Mouse (Mus musculus): Measurements from ENCODE around the gene Ing2.

Ing2 gene

DNA sequence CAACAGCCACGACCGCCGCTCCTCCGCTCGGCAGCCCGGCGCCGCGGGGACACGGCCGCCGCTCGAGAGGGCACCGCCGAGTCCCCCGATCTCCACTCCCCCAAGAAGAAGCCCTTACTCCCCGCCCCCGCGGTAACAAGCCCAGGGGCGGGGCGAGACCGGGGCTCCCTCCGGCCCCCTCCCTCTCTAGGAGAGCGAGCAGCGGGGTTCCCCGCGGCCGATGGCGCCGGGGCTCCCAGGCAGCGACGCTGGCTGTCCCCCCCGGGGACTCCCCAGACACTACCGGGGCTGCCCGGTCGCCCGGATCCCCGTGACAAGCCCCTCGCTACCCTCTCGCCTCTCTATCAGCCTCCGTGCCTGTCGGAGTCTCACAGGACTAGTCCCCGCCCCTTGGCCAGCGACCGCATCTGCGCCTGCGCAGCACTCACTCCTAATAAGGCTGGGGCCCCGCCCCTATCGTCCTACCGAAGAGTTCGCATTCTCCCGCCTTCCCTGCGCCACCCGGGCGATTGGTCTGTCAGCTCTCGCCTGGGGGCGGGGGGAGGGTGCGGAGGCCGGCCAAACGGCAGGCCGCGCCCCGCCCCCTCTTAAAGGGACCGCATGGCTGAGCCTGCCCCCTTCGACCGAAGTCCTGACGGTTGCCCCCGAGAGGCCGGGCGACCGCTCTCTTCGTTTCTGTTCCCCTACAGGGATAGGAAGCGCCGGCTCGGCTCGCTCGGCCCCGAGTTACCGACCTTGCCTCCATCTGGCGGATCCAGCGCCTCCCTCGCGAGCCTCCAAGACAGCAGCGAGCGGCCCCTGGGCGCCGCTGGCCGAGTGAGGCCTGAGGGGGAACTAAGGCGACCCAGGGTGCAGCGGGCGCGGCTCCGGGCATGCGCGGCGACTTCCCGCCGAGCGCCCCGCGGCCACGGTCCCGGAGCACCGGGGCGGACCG, at the start of gene Ing2:
Gene Ing2, minus strand, starts transcription at position 780 of the 934 bp plus-strand sequence.
- peak; percentile 100 for DNase-seq (ENCODE audit: low spot score in 2 of 2)

DNA sequence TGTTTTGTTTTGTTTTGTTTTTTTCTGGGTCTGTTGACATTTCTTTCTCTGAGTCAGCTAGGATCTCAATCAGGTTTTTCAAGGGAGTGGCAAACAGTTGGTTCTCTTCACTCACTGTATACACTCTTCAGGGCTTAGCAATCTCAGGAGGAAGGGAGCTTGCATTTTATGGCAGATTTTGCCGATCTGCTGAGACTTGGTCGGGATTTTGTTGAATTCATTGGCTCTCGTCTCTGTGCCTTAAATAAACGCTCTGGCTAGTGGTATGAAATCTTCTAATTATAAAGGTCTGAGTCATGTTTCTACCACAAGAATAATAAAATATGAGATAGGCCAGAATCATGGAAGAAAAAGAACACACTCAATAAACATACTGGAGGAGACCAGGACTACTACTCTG, 46.3 kb upstream of the Ing2 start:
- no peak for DNase-seq (ENCODE audit: low spot score in 2 of 2)

DNA sequence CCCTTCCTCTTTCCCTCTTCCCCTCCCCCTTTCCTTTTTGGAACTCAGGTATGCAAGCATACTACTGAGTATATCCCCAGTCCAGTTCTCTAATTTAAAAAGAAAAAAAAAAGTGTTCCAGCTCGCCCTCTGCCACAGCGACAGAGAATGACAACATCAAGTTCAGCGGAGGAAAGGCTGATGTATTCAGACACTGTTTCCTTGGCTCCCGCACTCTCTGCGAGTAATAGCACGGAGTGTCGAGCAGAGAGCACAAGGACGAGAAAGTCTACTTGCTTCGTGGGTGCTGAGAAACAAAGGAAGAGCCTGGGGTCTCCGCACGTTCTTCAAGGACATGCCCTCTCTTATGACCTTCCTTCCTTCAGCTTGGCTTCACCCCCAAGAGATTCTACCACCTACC, 43.3 kb upstream of the Ing2 start:
- no peak for DNase-seq (ENCODE audit: low spot score in 2 of 2)

DNA sequence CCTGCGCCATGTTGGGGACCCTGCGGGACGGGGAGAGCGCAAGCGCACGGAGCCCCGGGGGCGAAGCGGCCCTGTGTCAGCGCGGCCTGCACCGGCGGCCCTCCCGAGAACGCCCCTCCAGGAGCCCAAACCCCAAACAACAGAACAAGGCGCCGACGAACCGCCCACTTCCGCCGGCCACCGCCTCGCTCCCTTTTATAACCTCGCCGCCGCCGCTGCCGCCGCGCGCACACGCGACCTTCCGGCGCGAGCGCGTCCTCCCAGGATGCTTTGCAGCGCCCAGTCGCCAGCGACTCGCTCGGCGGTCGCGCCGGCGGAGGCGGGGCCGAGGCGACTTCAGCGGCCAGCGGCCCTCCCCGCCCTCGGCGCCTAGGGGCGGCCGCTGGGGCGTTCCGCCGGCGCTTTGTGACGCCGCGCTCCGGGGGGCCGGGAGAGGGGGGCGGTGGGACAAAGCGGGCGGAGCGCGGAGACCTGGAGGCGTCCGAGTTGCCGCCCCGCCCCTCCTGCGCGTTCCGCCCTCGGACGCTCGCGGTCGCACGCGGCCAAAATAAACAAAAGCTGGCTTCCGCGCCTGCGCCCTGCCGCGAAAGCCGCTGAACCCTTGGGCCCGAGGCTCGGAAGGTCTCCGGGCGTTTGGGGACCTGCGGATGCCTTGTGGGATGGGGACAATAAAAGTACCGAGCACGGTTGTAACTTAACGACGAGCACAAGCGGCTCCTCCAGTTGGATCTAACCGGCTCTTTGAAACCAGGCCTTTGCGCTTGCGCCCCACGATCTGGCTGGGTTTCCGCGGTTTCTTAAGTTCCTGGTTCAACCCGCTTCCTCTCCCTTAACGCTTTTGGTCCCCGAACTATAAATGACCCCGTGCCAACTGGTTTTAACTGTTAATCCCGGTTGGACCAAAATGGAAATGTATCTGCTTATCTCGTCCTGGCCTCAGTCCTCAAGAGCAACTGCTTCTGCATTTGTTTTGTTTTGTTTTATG, 38.7 kb upstream of the Ing2 start, which contains the start of gene Cdkn2aip:
Gene Cdkn2aip, minus strand, starts transcription at position 172 of the 985 bp plus-strand sequence.
- peak; percentile 88 to 92 for DNase-seq (ENCODE audit: low spot score in 2 of 2)

DNA sequence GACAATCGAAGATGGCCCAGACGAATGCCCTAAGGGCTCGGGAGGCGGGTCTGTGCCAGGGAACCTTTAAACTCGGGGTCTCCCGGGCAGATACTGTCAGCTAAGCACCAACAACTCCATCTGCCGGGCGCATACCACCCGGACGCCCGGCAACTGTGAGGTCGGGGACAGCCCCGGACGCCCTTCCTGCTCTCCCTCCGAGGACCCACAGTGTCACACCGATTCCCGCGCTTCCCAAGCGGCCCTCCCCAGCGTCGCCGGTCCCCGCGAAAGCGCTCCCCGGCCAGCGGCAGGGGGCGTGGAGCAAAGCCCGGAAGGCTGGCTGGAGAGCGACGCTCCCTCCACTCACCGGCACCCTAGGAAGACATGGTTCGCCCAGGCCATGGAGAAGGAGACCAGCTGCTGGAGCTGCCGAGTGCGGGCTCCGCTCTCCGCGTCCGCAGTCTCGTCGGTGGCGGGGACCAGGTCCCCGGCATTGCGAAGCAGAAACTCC, 37.9 kb upstream of the Ing2 start:
- DNase-seq (ENCODE audit: low spot score in 2 of 2) = peak in 1 of 2 experiments; percentile 24

DNA sequence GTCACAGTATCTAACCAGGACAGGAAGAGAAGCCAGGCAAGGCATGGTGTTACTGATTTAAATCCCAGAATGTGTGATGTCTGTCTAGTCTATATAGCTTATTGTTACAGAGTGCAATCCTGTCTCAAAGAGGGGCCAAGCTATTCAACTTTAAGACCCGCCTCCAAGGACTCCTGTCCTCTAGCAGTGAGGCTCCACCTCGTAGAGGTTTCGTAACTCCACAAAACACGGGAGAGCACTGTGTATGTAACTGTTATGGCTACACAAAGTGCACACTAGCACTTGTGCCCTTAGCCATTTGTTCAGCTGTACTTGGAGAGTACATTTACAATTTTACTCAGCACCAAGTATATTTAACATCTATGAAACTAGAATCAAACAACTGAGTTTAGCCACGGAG, 32.8 kb upstream of the Ing2 start:
- no peak for DNase-seq (ENCODE audit: low spot score in 2 of 2)

DNA sequence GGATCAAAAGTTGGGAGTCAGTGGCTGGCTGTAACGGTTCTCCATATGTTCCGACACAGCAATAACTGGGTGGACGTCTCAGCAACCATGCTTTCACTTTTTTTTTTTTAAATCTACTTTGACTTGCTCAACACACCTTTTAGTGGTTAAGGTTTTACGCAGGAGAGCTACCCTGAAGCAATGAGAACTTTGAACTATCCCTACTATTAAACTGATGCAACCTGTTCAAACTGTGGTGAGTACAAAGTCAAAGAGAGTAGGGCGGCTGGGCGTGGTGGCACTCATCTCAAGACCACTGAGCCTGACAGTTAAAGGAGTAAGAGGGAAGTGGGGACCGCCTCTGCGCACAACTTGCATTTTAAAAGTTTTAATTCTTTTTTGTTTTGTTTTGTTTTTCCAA, 31.4 kb upstream of the Ing2 start:
- no peak for DNase-seq (ENCODE audit: low spot score in 2 of 2)

DNA sequence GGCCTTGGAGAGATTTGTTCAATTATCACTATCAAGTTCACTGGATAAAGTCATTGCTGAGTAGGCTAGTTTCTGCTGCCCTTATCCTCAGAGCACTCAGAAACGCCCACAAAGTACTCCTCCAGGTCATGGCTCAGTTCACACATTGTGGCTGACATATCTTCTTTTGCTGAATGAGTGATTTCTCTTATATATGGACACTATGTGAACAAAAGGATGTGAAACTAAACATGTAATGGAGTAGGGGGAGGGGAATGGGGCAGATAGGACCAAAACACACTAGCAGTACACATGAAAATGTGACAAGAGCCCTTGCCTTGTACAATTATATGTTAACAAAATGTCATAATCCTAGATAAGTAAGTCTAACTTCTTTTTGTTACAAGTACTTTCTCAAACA, 27.0 kb upstream of the Ing2 start:
- no peak for DNase-seq (ENCODE audit: low spot score in 2 of 2)

DNA sequence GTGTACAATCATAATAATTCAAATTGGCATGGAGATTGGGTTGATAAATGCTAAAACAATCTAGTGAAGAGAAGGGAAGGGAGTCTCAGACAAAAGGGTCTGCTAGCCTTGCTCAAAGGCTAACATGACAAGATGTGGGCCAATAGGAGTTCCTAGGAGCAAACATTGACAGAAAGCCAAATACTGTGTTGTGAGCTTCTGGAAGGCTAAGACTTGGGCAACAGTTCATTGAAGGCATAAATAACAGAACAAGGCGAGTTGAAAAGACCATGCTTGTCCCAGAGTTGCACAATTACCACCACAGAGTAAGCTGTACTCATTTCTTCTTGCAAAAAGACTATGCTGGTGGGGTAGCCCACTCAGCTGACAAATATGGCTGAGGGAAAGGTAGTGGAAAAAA, 22.3 kb upstream of the Ing2 start:
- no peak for DNase-seq (ENCODE audit: low spot score in 2 of 2)

DNA sequence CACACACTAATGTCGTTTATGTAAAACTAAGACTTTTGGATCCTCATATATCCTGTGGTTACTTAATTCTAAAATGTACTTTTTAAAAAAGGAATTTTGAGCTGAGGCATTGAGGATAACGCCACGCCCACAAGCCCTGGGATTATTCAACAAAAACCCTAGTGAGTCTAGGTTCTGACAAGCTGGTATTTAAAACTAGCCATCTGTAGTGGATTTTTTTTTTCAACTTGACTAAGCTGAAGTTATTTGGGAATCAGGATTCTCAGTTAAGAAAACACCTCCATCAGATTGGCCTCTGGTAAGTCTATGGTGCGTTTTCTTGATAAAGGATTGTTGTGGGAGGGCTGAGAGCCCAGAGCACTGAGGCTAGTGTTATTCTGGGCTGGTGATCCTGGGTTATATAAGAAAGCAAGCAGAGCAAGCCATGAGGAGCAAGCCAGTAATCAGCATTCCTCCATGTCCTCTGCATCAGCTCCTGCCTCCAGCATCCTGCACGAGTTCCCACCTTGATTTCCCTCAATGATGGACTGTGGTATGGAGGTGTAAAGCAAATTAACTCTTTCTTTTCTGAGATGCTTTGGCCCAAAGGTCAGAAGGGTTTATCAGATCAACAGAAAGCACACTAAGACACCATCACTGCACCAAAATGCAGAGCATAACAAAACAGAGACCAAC, 20.2 kb upstream of the Ing2 start:
- no peak for DNase-seq (ENCODE audit: low spot score in 2 of 2)

DNA sequence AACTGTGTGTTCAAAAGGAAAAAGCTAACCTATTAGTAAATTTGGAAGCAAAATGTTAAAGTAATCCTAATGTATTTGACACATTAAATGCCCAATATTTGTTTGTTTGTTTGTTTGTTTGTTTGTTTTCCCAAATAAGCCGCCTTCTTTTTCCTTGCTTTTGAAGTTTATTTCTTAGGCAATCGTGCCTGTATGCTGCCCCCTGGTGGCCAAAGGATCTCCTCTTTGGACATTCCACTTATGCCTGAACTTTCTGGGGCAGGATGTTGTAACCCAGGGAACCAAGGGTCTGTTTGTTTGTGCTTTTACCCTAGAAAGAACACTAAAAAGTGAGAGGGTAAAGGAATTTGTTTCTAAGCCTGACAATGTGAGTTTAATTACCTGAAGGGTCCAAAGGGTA, 17.8 kb upstream of the Ing2 start:
- peak; percentile 42 to 76 for DNase-seq (ENCODE audit: low spot score in 2 of 2)

DNA sequence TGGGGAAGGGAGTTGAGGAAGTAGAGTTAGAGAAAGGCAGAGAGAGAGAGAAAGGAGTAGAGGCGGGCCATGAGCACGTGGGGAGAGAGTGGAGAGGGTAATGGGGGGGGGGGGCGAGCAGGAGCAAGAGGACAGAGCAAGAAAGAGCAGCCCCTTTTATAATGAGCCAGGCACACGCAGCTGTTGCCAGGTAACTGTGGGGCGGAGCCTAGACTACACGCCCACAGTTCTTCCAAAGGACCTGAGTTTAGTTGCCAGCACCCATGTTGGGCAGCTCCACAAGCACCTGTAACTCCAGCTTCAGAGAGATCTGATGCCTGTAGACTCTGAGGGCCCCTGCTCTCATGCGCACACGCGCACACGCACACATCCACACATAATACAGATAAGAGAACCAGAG, 16.5 kb upstream of the Ing2 start:
- DNase-seq (ENCODE audit: low spot score in 2 of 2) = no peak

DNA sequence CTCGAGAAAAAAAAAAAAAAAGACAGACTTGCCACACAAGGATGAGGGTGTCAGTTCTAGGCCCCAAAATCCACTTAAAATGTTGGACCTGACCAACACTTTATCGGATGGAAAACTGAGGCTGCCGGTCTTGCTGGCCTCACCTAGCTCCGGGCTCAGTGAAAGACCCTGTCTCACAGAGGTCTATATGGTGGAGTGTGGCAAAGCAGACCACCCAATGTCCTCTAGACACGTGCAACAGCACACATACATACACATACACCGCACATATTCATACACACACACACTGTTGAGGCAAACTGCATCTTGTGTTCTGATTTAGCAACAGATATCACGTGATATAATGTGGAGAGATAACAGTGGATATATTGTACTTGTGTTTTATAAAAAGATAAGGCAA, 15.9 kb upstream of the Ing2 start:
- no peak for DNase-seq (ENCODE audit: low spot score in 2 of 2)

DNA sequence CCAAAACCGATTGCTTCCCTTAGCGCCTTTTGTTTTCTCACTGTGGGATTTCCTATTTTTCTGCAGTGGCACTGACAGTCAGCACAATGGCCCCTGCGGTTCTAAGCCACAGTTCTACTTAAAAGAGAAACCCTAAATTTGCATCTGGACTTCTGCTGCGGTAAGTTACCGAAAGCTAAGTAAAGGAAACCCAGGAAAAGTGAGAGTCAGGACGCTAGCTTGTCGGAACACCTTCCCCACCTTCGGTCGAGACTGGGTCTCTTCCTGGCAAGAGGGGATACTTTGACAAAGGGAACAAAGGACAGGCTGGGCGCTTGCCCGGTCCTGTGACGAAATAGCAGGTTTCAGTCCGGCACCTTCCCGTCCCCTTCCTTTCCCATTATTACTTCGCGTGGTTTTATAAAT, 15.3 kb upstream of the Ing2 start:
- no peak for DNase-seq (ENCODE audit: low spot score in 2 of 2)

DNA sequence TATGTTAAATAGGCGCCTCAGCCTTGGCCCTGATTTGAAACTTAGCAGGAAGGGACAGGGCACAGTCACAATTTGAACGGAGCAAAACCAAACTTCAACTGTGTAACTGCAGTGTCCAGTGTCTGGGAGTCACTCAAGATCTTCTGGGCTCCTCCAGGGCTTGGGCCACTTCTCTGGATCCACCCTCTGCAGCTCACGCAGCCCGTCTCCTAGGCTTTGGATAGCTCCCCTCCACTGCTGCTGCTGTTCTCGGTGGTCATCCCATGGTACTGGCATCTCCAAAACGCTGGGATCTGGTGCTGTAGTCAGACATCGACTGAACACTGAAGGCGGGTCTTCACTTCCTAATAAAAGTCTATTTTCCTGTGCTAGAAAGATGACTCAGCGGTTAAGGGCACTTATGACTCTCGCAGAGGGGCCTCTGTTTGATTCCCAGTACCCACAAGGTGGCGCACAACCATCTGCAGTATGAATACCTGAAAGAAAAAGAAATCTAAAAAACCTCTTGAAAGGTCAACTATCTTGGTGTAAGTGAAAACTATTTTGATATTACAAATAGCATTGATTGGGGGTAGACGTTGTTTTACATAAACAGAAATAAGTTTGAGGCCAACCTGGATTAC, 14.5 kb upstream of the Ing2 start:
- DNase-seq (ENCODE audit: low spot score in 2 of 2) = peak; percentile 18 to 37

DNA sequence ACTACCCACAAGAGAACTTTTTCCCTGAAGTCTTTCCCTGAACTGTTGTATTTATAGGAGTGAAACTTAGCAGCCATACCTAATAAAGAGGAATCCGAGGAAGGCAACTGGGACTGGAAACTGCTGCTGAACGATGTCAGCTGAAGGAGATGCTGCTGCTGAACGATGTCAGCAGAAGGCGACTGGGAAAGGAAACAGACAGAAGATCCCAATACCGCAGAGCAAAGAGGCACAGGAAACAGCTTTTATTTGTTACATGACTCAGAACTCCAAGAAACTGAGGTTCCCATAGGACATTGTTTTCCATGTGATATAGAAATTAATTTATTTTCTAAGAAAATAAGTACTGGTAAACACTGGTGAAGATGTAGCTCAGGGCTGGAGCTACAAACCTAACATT, 9.1 kb upstream of the Ing2 start:
- no peak for DNase-seq (ENCODE audit: low spot score in 2 of 2)

DNA sequence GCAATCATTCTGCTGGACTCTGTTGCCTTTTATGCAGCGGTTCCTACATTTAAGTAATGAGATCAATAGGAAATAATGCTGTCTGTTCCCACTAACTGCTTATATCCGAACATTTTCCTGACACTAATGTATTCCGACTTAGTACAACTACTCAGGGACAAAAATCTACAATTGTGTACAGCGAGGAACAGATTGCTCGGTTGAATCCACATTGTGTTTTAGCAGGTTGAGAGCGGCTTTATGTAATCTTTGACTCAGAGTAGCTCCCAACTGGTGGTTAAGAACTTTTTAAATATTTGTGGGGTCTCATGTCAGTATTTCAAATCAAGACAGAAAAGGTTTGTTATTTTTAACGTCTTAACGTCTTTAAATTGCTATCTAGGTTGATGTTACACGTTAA, 8.6 kb upstream of the Ing2 start:
- no peak for DNase-seq (ENCODE audit: low spot score in 2 of 2)

DNA sequence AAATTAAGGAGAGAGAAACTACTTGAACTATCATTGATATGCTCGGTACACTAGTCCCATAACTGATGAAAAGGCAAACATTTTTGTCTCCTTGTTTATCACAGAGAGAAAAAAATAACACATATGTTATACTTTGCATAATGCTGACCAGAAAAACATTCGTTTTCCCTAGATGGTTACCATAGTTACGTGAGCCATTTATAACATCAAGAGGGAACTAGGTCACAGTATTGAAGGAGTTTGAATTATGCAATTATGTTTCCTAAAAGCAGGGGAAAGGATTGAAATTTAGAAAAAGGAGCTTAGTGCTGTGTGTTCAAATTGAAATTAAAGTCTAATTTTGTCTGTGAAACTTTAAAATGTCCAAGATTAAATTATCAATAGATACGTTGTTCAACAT, 5.0 kb upstream of the Ing2 start:
- DNase-seq (ENCODE audit: low spot score in 2 of 2) = no peak

DNA sequence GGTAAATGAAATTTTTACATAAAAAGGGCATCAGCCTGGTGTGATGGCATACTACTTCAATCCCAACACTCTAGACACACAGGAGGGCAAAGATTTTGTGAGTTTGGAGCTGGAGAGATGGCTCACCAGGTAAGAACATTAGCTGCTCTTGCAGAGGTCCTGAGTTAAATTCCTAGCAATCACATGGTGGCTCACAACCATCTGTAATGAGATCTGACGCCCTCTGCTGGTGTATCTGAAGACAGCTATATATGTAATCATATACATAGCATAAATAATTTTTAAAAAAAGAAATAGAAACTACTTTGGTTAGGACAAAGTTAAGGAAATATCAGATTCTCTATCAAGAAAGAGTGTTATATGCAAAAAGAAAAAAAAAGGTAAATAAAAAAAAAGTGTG, 4.2 kb upstream of the Ing2 start:
- DNase-seq (ENCODE audit: low spot score in 2 of 2) = no peak

DNA sequence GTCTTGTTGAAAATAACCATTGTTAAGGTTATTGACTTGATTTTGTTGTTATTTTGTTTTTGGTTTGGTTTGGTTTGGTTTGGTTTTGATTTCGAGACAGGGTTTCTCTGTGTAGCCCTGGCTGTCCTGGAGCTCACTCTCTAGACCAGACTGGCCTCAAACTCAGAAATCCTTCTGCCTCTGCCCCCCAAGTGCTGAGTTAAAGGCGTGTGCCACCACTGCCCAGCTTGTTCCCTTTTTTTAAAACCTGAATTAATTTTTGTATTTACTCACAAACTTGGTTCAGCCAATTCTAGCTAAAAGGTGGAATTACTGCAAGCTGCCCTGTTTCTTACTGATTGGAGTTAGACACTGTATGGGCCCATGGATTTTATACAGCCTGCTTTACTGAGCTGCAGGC, 1.3 kb upstream of the Ing2 start:
- no peak for DNase-seq (ENCODE audit: low spot score in 2 of 2)

DNA sequence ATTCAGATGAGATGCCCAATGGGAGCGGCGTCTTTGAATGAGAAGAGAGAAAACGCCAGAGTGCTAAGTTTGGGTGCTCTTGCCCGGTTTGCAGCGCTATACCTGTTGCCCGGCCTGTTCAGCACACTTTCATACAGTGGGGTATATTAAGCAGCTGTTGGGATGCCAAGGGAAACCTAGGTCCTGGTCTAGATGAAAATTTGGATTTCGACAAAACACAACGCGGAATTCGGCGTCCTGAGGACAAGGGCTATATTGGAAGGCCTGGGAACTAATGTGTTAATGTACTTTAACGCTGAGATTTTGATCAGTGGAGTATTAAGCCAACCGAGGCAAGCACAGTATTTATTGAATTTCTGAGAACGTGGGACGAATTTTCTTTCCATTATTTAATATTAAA, 868 bp upstream of the Ing2 start:
- no peak for DNase-seq (ENCODE audit: low spot score in 2 of 2)

Measured in spleen, postnatal 14 days (tissue).